Mouse (Mus musculus): ENCODE results near the gene Ppp6r2. TPM values are rescaled to one million over a fixed set of nuclear protein-coding genes. Genes with fewer than 3 reads are reported as not detected.

The Ppp6r2 gene
- polyA plus RNA-seq, 1 experiment from 2014 or later, result 29.8 TPM

DNA sequence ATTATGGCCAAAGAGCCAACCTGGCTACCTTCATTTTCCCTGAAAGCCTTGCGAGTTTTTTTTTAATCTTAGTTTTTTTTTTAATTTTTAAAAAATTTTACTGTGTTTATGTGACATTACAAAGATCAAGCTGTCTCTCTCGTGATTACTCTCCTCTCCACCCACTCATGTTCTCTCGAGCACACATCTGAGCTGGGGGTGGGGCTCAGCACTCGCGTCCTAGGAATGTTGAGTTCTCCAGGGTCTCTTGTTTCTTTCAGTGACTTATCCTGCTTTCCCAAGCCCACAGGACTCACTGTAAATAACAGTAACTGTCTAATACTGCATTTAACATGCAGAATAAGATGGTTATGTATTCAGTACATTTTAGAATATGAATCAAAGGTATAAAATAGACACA is 53.1 kb downstream of the Ppp6r2 start:
- Histone ChIP-seq H3K9ac (ENCODE audit: low read depth, low read length) (no peak overlapping the region), H3K27me3 (ENCODE audit: control insufficient read depth, insufficient read depth, low read length) (no peaks in the 10 kb centered on the region), H3K36me3 (ENCODE audit: control insufficient read depth, insufficient read depth, low read length) (peaks cover 26% of the 10 kb centered on the region; the same call in 1 of the 2 replicates), H3K4me3 (ENCODE audit: low read length) (no peak overlapping the region), H3K4me1 (ENCODE audit: control insufficient read depth, insufficient read depth, low read length) (no peaks in the 10 kb centered on the region), H3K9me3 (ENCODE audit: control insufficient read depth, low read length) (no peaks in the 10 kb centered on the region), H3K27ac (ENCODE audit: low read depth, low read length) (no peak overlapping the region), H3K4me2 (replicated peaks; ENCODE audit: low read depth, low read length) (no peak overlapping the region)
- 68% methylated on average over 5 of the region's 5 CpGs for WGBS
- no peak for ATAC-seq (ENCODE audit: low FRiP score, low TSS enrichment)

DNA sequence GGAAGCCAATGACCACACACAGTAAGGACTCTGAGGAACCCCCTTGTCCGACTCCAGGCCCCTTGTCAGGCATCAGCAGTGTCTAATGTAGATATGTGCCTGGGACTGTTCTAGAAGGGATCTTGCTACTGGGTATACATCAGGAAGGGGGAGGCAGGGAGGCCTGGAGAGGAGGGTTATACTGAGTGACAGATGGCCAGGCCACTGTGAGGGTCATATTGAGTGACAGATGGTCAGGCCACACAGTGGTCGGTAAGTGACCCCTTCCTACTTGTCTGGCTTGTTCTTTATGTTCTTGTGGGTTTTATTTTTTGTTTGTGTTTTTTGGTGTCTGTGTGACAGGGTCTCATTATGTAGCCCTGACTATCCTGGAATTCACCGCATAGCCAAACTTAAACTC is 64.1 kb downstream of the Ppp6r2 start:
- no peak for ATAC-seq (ENCODE audit: low FRiP score, low TSS enrichment)
- Histone ChIP-seq H3K4me3 (ENCODE audit: low read length) (no peak overlapping the region), H3K4me2 (replicated peaks; ENCODE audit: low read depth, low read length) (no peak overlapping the region), H3K4me1 (ENCODE audit: control insufficient read depth, insufficient read depth, low read length) (no peaks in the 10 kb centered on the region), H3K27ac (ENCODE audit: low read depth, low read length) (no peak overlapping the region), H3K27me3 (ENCODE audit: control insufficient read depth, insufficient read depth, low read length) (no peaks in the 10 kb centered on the region), H3K9me3 (ENCODE audit: control insufficient read depth, low read length) (no peaks in the 10 kb centered on the region), H3K9ac (ENCODE audit: low read depth, low read length) (no peak overlapping the region), H3K36me3 (ENCODE audit: control insufficient read depth, insufficient read depth, low read length) (peaks cover 45% of the 10 kb centered on the region)
- WGBS, result 64% methylated on average over 3 of the region's 3 CpGs

DNA sequence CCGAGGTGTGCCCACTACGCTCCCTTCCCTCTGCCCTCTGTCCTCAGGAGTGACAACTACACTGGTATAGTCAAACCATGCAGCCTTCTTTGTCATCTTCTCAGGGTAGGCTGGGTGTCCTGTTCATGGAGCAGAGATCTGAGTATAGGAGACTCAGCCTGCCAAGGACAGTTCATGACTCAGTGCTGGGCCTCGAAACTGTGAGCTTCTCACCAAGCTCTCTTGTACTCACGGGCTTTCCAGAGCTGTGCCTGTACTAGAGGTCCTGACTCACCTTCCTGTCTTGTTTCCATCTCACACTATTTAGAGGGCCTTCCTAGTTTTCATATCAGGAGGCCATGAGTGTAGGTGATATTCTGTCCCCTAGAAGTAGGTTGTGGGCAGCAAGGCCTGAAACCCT is 66.0 kb downstream of the Ppp6r2 start:
- no peaks in the 10 kb centered on the region for H3K9me3 ChIP-seq (ENCODE audit: control insufficient read depth, low read length)
- H3K4me2 ChIP-seq (replicated peaks; ENCODE audit: low read depth, low read length), result no peak overlapping the region
- H3K27me3 ChIP-seq (ENCODE audit: control insufficient read depth, insufficient read depth, low read length), result no peaks in the 10 kb centered on the region
- H3K9ac ChIP-seq (ENCODE audit: low read depth, low read length), result no peak overlapping the region
- H3K4me3 ChIP-seq (ENCODE audit: low read length), result no peak overlapping the region
- ATAC-seq (ENCODE audit: low FRiP score, low TSS enrichment), result no peak
- H3K36me3 ChIP-seq (ENCODE audit: control insufficient read depth, insufficient read depth, low read length), result peaks cover 63% of the 10 kb centered on the region
- no peaks in the 10 kb centered on the region for H3K4me1 ChIP-seq (ENCODE audit: control insufficient read depth, insufficient read depth, low read length)
- H3K27ac ChIP-seq (ENCODE audit: low read depth, low read length), result no peak overlapping the region
- 93% methylated on average over 4 of the region's 4 CpGs for WGBS

DNA sequence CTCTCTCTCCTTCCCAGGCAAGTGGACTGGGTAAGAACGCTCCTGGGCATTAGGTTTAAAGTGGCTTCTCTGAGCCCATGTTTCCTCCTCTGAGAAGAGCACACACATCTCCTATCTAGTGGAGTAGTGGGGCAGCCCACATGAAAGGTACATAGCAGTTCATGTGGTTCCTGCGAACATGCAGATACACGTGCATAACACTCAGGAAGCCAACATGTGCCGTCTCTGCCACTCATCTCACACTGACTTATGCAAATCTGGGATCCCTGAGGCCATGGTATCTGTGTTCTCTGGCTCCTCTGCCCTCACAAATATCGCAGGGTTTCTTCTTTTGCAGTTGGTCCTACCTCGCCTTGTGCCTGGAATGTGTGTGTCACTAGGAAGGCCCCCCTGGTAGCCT is 71.2 kb downstream of the Ppp6r2 start:
- no peak for ATAC-seq (ENCODE audit: low FRiP score, low TSS enrichment)
- Histone ChIP-seq H3K27ac (ENCODE audit: low read depth, low read length) (no peak overlapping the region), H3K9me3 (ENCODE audit: control insufficient read depth, low read length) (no peaks in the 10 kb centered on the region), H3K4me2 (replicated peaks; ENCODE audit: low read depth, low read length) (no peak overlapping the region), H3K4me3 (ENCODE audit: low read length) (no peak overlapping the region), H3K9ac (ENCODE audit: low read depth, low read length) (no peak overlapping the region), H3K4me1 (ENCODE audit: control insufficient read depth, insufficient read depth, low read length) (no peaks in the 10 kb centered on the region), H3K36me3 (ENCODE audit: control insufficient read depth, insufficient read depth, low read length) (peaks cover 66% of the 10 kb centered on the region), H3K27me3 (ENCODE audit: control insufficient read depth, insufficient read depth, low read length) (no peaks in the 10 kb centered on the region)
- WGBS, result 76% methylated on average over 6 of the region's 6 CpGs

DNA sequence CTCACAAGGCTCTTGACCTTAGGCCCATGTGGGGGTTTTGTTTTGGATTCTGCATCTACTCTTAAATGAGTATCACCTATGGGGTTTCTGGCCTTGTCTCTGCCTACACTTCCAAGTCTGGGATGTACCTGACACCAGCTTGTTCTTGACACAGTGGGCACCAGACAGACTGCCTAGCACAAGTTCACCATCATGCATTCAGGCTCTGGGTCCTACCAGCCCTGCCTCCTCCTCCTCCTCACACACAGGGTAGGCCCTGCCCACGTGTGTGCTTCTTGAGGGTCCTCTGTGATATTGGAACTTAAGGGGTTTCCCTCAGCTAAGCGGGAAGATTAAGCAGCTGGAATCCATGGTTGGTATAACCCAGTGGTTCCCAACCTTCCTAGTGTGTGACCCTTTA is 72.7 kb downstream of the Ppp6r2 start:
- no peak for ATAC-seq (ENCODE audit: low FRiP score, low TSS enrichment)
- H3K4me3 ChIP-seq (ENCODE audit: low read length), result no peak overlapping the region
- WGBS, result 63% methylated on average over 2 of the region's 2 CpGs
- peaks cover 78% of the 10 kb centered on the region for H3K36me3 ChIP-seq (ENCODE audit: control insufficient read depth, insufficient read depth, low read length)
- no peaks in the 10 kb centered on the region for H3K27me3 ChIP-seq (ENCODE audit: control insufficient read depth, insufficient read depth, low read length)
- no peak overlapping the region for H3K4me2 ChIP-seq (replicated peaks; ENCODE audit: low read depth, low read length)
- H3K27ac ChIP-seq (ENCODE audit: low read depth, low read length), result no peak overlapping the region
- no peaks in the 10 kb centered on the region for H3K9me3 ChIP-seq (ENCODE audit: control insufficient read depth, low read length)
- no peaks in the 10 kb centered on the region for H3K4me1 ChIP-seq (ENCODE audit: control insufficient read depth, insufficient read depth, low read length)
- H3K9ac ChIP-seq (ENCODE audit: low read depth, low read length), result no peak overlapping the region

DNA sequence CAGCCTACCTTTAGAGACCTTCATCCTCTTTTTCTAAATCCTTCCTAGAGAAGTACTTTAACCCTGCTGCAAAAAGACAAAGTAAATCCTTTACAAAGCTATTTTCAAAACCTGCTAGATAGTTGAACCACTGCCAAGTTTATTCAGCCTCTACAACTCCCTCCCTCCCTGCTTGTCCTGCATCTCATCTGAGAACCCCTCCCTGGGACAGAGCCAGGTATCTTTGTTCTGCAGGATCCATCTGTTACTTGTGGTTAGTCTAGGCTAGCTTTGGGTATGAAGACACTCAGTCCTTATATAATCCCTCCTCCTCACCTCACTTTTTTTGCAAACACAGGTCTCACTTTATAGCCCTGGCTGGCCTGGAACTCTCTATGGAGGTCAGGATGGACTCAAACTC is 73.7 kb downstream of the Ppp6r2 start:
- Histone ChIP-seq H3K4me1 (ENCODE audit: control insufficient read depth, insufficient read depth, low read length) (no peaks in the 10 kb centered on the region), H3K4me3 (ENCODE audit: low read length) (no peak overlapping the region), H3K27ac (ENCODE audit: low read depth, low read length) (no peak overlapping the region), H3K9me3 (ENCODE audit: control insufficient read depth, low read length) (no peaks in the 10 kb centered on the region), H3K4me2 (replicated peaks; ENCODE audit: low read depth, low read length) (no peak overlapping the region), H3K36me3 (ENCODE audit: control insufficient read depth, insufficient read depth, low read length) (peaks cover 80% of the 10 kb centered on the region), H3K27me3 (ENCODE audit: control insufficient read depth, insufficient read depth, low read length) (no peaks in the 10 kb centered on the region), H3K9ac (ENCODE audit: low read depth, low read length) (no peak overlapping the region)
- ATAC-seq (ENCODE audit: low FRiP score, low TSS enrichment), result no peak

DNA sequence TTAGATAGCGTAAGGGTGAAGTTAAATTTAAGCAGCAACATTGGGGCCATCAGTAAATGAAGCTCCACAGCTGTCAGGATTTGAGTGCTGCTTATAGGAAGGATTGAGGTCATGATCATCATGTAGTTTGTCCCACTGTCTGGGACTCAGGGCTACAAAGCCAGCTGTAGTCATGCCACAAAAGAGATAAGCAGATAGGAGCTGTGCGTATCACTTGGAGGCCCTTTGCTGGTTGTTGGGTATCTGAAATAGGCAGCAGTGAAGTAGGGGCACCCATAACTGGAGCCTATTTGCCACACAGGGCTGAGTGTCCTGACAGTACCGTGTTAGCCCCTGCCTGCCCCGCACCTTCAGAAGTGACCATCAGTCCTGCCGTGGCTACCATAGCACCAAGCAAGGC is 74.1 kb downstream of the Ppp6r2 start:
- no peaks in the 10 kb centered on the region for H3K9me3 ChIP-seq (ENCODE audit: control insufficient read depth, low read length)
- ATAC-seq (ENCODE audit: low FRiP score, low TSS enrichment), result no peak
- no peak overlapping the region for H3K4me3 ChIP-seq (ENCODE audit: low read length)
- H3K9ac ChIP-seq (ENCODE audit: low read depth, low read length), result no peak overlapping the region
- H3K27ac ChIP-seq (ENCODE audit: low read depth, low read length), result no peak overlapping the region
- WGBS, result 93% methylated on average over 5 of the region's 5 CpGs
- peaks cover 79% of the 10 kb centered on the region for H3K36me3 ChIP-seq (ENCODE audit: control insufficient read depth, insufficient read depth, low read length)
- no peak overlapping the region for H3K4me2 ChIP-seq (replicated peaks; ENCODE audit: low read depth, low read length)
- H3K27me3 ChIP-seq (ENCODE audit: control insufficient read depth, insufficient read depth, low read length), result no peaks in the 10 kb centered on the region
- H3K4me1 ChIP-seq (ENCODE audit: control insufficient read depth, insufficient read depth, low read length), result no peaks in the 10 kb centered on the region

DNA sequence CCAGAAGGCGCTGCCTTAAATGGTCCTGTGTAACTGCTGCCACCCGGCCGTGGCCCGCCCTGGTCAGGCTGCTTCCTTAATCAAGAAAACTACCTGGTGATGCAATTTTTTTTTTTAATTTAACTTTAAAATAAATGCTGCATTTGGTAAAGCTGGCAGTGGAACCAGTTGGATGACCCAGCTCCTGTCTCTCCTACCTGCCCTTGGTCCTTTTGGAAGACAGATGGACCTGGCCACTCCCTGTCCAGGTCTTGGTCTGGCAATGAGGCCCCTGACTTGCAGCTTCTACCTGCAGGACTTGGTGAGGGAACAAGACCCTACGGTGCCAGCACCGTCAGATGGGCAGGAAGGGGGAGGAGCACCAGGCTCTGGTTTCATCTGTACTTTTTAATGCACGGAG is 74.8 kb downstream of the Ppp6r2 start:
- no peak overlapping the region for H3K27ac ChIP-seq (ENCODE audit: low read depth, low read length)
- WGBS, result 76% methylated on average over 7 of the region's 7 CpGs
- H3K36me3 ChIP-seq (ENCODE audit: control insufficient read depth, insufficient read depth, low read length), result peaks cover 78% of the 10 kb centered on the region
- H3K27me3 ChIP-seq (ENCODE audit: control insufficient read depth, insufficient read depth, low read length), result no peaks in the 10 kb centered on the region
- ATAC-seq (ENCODE audit: low FRiP score, low TSS enrichment), result no peak
- no peak overlapping the region for H3K4me2 ChIP-seq (replicated peaks; ENCODE audit: low read depth, low read length)
- no peak overlapping the region for H3K9ac ChIP-seq (ENCODE audit: low read depth, low read length)
- no peak overlapping the region for H3K4me3 ChIP-seq (ENCODE audit: low read length)
- no peaks in the 10 kb centered on the region for H3K4me1 ChIP-seq (ENCODE audit: control insufficient read depth, insufficient read depth, low read length)
- no peaks in the 10 kb centered on the region for H3K9me3 ChIP-seq (ENCODE audit: control insufficient read depth, low read length)

DNA sequence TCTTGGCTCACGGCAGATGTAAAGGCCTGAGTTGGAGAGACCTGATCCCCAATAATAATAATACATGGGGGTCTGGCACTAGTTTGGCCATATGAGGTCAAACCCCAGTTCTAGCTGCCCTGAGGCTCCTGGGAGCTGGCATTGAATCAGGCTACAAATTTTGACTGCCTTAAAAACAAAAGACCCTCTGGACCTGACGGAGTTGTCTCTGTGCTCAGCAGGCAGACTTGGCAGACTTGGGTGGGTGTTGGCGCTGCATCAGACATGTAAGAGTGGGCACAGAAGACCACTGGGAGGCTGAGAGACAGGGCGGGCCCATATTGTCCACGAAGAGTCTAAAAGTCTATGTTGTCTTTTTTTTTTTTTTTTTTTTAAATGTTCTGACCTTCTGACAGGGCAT is 75.2 kb downstream of the Ppp6r2 start:
- H3K9me3 ChIP-seq (ENCODE audit: control insufficient read depth, low read length), result no peaks in the 10 kb centered on the region
- 87% methylated on average over 5 of the region's 5 CpGs for WGBS
- H3K4me3 ChIP-seq (ENCODE audit: low read length), result no peak overlapping the region
- H3K9ac ChIP-seq (ENCODE audit: low read depth, low read length), result no peak overlapping the region
- no peaks in the 10 kb centered on the region for H3K4me1 ChIP-seq (ENCODE audit: control insufficient read depth, insufficient read depth, low read length)
- no peak for ATAC-seq (ENCODE audit: low FRiP score, low TSS enrichment)
- no peak overlapping the region for H3K27ac ChIP-seq (ENCODE audit: low read depth, low read length)
- H3K4me2 ChIP-seq (replicated peaks; ENCODE audit: low read depth, low read length), result no peak overlapping the region
- no peaks in the 10 kb centered on the region for H3K27me3 ChIP-seq (ENCODE audit: control insufficient read depth, insufficient read depth, low read length)
- H3K36me3 ChIP-seq (ENCODE audit: control insufficient read depth, insufficient read depth, low read length), result peaks cover 77% of the 10 kb centered on the region

Measured in kidney, embryonic 14.5 days (tissue).